Mouse (Mus musculus) erythroid progenitor cell, adult 5-6 weeks (primary cell): Measurements from ENCODE around the gene Lamtor2. TPM values are rescaled to one million over a fixed set of nuclear protein-coding genes. Genes with fewer than 3 reads are reported as not detected.

ENCODE experiments used
- ATAC-seq: replicated peaks from 2 replicates; pipeline ENCODE4 v1.8.0; 2016; ENCODE audit warnings: moderate number of reproducible peaks, mild to moderate bottlenecking, moderate TSS enrichment, inconsistent platforms; ENCODE audit not compliant: poor library complexity, low FRiP score, severe bottlenecking
- total RNA-seq, 2 experiments: library from RNA; stranded (forward) in 1 of 2; stranded (reverse) in 1 of 2; fragments of 150-400 nt in 1 of 2; fragments of 186-747, 209-891 nt in 1 of 2; gene quantifications; 2 replicates each; pipeline versions ENCODE4 v1.2.3 to v1.2.4; 2015 to 2017; ENCODE audit warnings: low replicate concordance in 2 of 2

The Lamtor2 gene
- total RNA-seq, 2 experiments from 2014 or later: 12.6 to 23.3 TPM

DNA sequence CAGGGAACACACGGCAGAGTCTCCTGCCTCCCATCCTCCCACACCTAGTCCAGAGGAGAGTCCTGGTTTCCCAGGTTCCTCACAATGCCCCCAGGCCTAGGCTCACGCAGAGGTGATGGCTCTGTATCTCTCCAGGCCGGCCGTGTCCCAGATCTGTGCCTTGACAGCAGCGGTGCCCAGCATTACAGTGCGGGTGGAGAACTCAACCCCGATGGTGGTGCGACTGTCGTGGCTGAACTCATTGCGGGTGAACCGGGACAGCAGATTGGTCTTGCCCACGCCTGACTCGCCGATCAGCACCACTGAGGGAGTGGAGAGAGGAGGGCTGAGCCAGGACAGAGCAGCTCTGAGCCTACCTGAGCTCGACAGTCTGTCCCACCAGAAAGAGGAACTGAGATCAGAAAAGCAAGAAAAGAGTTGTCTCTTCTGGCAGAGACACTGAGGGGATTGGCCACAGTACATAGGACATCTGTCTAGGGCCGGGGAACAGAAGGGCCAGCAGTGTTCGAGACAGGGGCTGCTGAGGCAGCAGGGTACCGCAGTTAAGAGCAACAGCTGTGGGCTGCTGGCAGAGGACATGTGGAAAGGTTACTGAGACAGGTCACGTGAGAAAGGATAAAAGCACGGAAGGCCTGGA, 7.8 kb downstream of the Lamtor2 start:
- no peak for ATAC-seq

DNA sequence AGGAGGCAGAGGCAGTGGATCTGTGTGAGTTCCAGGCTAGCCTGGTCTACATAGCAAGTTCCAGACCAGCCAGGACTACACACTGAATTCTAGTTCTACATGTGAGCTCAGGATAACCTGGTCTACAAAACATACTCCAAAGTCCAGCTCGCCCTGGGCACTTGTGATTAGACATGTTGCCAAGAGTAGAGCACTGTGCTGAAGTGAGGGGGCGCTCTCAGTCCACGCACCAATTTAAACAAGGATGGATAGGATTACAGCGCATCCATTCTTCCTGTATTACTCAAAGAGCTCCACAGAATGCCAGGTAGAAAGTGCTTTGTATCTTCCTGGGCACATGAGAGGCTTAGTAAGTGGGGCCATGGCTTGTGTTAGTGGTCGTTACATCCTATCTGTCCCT, 8.4 kb downstream of the Lamtor2 start:
- ATAC-seq: no peak

GRCm38 (mm10) chr3:88543651-88544410, 9.0 kb downstream of the Lamtor2 start:
- ATAC-seq: no peak

GRCm38 (mm10) chr3:88543174-88543573, 9.7 kb downstream of the Lamtor2 start:
- no peak for ATAC-seq

GRCm38 (mm10) chr3:88542486-88542885, 10.4 kb downstream of the Lamtor2 start:
- ATAC-seq: no peak

DNA sequence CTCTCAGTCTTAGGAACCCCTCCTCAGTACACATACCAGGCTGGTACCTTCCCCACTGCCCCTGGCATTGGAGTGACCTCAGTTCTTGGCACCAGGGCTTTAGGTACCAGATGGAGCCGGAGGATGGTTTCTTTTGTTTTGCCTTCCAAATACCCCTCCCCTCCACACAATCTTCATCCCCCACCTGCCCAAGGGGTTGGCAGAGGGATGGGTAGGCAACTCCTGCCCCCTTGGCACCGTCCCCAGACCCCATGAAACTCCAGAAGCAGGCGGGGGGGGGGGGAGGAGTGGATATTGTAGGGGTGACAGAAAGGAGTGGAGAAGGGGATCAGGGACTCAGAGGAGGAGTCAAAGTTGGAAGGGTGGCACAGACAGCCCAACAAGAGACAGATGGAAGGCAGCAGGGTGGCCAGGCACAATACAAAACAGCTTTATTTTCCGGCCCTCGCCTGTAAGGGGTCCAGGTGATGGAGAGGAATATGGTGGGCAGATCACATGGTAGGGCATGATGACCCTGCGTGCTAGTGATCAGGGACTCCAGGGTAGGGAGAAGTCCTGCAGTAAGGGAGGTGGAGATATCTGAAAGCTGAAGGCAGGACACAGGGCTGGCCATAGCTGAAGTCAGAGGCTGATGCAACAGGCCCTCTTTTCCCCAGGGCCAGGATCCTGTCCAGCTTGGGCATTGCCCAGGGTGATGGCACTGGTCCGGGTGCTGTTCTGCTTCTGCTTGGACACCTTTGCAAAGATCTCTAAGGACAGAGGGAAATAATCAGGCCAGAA, 11.1 kb downstream of the Lamtor2 start:
- ATAC-seq: no peak

- no peak for ATAC-seq
Measured at GRCm38 (mm10) chr3:88540085-88540484, 12.8 kb downstream of the Lamtor2 start.

GRCm38 (mm10) chr3:88539397-88539796, 13.5 kb downstream of the Lamtor2 start:
- no peak for ATAC-seq

- no peak for ATAC-seq
Measured at GRCm38 (mm10) chr3:88538271-88539145, 14.4 kb downstream of the Lamtor2 start.

- no peak for ATAC-seq
Measured at GRCm38 (mm10) chr3:88537146-88537545, 15.7 kb downstream of the Lamtor2 start.

DNA sequence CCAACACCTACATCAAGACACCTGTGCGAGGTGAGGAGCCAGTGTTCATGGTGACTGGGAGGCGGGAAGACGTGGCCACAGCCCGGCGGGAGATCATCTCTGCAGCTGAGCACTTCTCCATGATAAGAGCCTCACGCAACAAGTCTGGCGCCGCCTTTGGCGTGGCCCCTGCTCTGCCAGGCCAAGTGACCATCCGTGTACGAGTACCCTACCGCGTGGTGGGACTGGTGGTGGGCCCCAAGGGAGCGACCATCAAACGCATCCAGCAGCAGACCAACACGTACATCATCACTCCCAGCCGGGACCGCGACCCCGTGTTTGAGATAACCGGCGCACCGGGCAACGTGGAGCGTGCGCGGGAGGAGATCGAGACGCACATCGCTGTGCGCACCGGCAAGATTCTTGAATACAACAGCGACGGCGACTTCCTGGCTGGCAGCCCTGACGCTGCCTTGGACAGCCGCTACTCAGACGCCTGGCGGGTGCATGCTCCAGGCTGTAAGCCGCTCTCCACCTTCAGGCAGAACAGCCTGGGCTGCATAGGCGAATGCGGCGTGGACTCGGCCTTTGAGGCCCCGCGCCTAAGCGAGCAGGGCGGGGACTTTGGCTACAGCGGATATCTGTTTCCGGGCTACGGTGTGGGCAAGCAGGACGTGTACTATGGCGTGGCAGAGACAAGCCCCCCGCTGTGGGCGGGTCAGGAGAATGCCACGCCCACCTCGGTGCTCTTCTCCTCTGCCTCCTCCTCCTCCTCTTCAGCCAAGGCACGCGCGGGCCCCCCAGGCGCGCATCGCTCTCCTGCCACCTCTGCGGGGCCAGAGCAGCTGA, 16.6 kb downstream of the Lamtor2 start:
- no peak for ATAC-seq

GRCm38 (mm10) chr3:88535527-88535926, 17.3 kb downstream of the Lamtor2 start:
- ATAC-seq: no peak

GRCm38 (mm10) chr3:88535005-88535404, 17.9 kb downstream of the Lamtor2 start:
- ATAC-seq: no peak

DNA sequence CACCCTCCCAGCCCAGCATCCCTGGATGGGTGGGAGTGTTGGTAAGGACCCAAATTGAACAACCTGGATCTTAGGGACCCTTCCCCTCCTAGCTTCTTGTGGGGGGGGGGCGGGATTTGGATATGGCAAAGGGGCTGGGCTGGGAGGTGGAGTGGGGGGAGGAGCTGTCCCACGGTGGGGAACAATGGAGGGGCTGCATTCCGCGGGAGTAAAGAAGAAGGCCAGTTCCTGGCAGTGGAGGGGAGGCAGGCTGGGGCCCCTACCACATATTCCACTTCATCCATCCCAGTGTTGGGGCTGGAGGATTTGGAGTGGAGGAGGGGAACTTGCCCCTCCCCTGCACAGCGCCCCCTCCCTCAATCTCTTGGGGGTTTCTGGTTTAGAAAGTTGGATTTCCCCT, 19.2 kb downstream of the Lamtor2 start:
- no peak for ATAC-seq

DNA sequence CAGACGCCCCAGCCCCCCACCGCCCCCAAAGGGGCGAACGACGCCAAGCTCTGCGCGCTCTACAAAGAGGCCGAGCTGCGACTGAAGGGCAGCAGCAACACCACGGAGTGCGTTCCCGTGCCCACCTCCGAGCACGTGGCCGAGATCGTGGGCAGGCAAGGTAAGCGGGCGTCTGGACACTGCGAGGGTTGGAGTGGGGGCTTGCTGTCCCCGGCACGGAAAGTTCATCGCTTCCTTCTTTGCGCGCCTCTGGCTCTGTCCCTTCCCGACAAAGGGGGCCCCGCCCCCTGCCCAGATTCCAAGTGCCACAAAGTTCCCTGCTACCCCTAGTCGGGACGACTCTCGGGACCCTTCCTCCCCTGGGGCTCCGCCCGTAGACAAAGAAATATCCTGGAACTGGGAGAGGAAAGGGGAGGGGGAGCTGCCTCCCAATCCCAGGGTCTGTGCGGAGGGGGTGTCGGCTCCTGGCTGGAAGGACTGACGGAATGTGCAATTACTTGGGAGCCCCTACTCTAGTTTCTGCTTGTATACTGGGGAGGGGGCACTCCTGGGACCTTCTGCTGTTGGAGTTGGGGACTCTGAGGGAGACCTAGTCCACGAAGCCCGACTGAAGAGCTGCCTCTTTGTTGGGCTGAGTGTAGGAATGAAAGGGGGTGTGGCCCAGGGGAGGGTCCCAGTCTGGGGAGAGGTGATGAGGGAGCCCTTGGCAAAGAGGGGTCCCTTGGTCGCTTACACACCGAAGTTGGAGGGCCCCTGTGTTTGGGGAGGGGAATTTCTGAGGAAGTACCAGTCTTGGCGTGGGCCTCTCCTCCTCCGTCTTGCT, 20.0 kb downstream of the Lamtor2 start:
- no peak for ATAC-seq

DNA sequence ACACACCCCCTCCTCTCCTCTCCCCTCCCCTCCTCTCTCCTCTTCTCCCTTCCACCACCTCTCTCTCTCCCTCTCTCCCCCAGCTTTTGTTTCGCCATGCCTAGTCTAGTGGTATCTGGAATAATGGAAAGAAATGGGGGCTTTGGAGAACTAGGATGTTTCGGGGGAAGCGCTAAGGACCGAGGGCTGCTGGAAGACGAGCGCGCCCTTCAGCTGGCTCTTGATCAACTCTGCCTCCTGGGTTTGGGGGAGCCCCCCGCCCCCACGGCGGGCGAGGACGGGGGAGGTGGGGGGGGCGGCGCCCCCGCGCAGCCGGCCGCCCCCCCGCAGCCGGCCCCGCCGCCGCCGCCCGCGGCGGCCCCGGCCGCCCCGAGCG, 20.6 kb downstream of the Lamtor2 start, which contains the start of gene Mex3a:
TSS of gene Mex3a (plus strand) at position 97 of the 376 bp plus-strand sequence.
- ATAC-seq: no peak

- ATAC-seq: peak; percentile 52; the same call in 1 of the 2 replicates
Measured at GRCm38 (mm10) chr3:88531348-88532298, 21.3 kb downstream of the Lamtor2 start.
